Mouse (Mus musculus): ENCODE measurements around the gene Kcnq2.

GRCm38 (mm10) chr2:181152701-181153100, 17.6 kb upstream of the Kcnq2 start:
- TF ChIP-seq CTCF (IDR thresholded peaks at IDR 0.05; ENCODE audit: extremely low read depth, insufficient read depth, insufficient read length, insufficient replicate concordance) (no peak), POLR2A (IDR thresholded peaks at IDR 0.05; ENCODE audit: low read depth, low read length) (no peak)

All from spleen, adult 2 months (tissue).